Comparison of ENCODE assay signal across 25 mouse cellular contexts in the genomic region with DNA sequence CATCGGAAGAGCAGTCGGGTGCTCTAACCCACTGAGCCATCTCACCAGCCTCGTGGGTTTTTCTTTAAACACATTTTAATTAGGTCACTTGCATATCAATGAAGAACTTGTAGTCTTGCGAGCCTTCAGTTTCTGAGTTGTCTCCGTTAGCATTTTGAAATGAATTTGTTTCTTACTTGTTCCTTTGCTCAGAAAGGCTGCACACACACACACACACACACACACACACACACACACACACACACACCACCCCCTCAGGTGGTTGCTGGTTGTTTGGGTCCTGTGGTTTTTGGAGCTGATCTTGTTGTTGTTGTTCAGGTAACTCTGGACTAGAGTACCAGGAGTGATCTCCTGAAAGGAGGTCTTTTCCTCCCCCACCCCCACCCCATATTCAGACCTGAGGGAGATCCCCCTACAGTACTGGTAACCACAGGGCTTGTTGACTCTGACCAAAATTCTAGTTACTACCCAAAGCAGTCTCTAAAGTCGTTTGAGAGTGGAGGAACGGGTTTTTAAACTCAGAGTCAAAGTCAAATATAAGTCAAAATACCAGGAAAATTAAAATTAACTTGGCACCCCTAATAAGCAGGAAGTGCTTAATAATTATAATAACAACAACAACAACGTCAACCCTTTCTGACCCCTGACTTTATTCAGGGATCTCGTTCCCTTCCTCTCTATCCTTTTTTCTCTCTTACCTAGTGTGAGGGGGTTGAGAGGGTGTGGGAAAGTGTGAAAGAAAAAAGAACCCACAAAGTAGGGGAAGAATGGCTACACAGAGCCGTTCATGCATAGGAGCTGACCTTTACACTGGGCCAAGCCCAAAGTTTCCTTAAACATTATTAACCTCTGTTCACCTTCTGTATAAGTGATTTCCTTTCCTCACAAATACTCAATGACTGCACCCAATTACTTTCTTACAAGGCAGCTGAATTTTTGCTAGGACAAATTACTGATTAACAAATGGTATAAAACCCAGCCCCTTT. TPM values are rescaled to one million over a fixed set of nuclear protein-coding genes. Genes with fewer than 3 reads are reported as not detected.
DNase-seq lines count a peak whose midpoint lies in the region; ATAC-seq and TF ChIP-seq lines count a peak whose summit lies in the region.
"Had no signal": no experiment of that assay in that cellular context is flagged by ENCODE, and none has a peak within 500 bp of the region (broad histone marks: within the 10 kb centered on the region; RNA-seq: fewer than 3 reads in every experiment).

No protein-coding gene starts in this region.

- intact Hi-C loops in heart, postnatal 10 days (cut with DNase I) = no loop called here

- no peaks in the 10 kb centered on the region for H3K36me3 ChIP-seq in kidney, adult 2 months (ENCODE audit: control insufficient read depth, insufficient read depth, low read length)
- no peaks in the 10 kb centered on the region for H3K36me3 ChIP-seq in stomach, embryonic 15.5 days
- H3K36me3 ChIP-seq in midbrain, embryonic 14.5 days (ENCODE audit: control insufficient read depth, insufficient read depth, low read length) = no peaks in the 10 kb centered on the region
- H3K36me3 ChIP-seq: embryonic facial prominence, embryonic 12.5 days; G1E; heart, embryonic 15.5 days; hindbrain, embryonic 10.5 days; midbrain, embryonic 13.5 days had no signal

- no peaks in the 10 kb centered on the region for H3K27me3 ChIP-seq in kidney, adult 2 months (replicated peaks; ENCODE audit: control insufficient read depth, insufficient read depth, low read length)
- H3K27me3 ChIP-seq in stomach, embryonic 15.5 days (replicated peaks) = no peaks in the 10 kb centered on the region
- H3K27me3 ChIP-seq in midbrain, embryonic 14.5 days (ENCODE audit: control insufficient read depth, insufficient read depth, low read length) = no peaks in the 10 kb centered on the region
- H3K27me3 ChIP-seq: embryonic facial prominence, embryonic 12.5 days; forebrain, embryonic 13.5 days; heart, embryonic 15.5 days; midbrain, embryonic 13.5 days had no signal

- H3K27ac ChIP-seq in kidney, adult 2 months (ENCODE audit: insufficient read depth, low read depth, low read length) = 0 out of 2 replicates have a peak overlapping the region, but pooled peaks have one; percentile 38
- 0 out of 2 replicates have a peak overlapping the region, but pooled peaks have one; percentile 2 for H3K27ac ChIP-seq in stomach, embryonic 15.5 days
- no peak overlapping the region for H3K27ac ChIP-seq in midbrain, embryonic 14.5 days (replicated peaks; ENCODE audit: low read depth, low read length)
- H3K27ac ChIP-seq: embryonic facial prominence, embryonic 12.5 days; forebrain, embryonic 13.5 days; heart, embryonic 15.5 days; hindbrain, embryonic 10.5 days; midbrain, embryonic 13.5 days had no signal

- ATAC-seq in CD4-positive, CD25-positive, alpha-beta regulatory T cell, adult 4 months = peak; percentile 66
- no peak for ATAC-seq in stomach, embryonic 15.5 days (ENCODE audit: insufficient read depth, low FRiP score, low read depth)
- no peak for ATAC-seq in midbrain, embryonic 14.5 days (ENCODE audit: low FRiP score, low TSS enrichment)
- ATAC-seq: forebrain, embryonic 13.5 days; midbrain, embryonic 13.5 days had no signal

- H3K4me1 ChIP-seq in kidney, adult 2 months (ENCODE audit: control insufficient read depth, insufficient read depth, low read length) = peaks cover 7% of the 10 kb centered on the region; the same call in 1 of the 2 replicates
- H3K4me1 ChIP-seq in stomach, embryonic 15.5 days = no peaks in the 10 kb centered on the region
- H3K4me1 ChIP-seq in midbrain, embryonic 14.5 days (ENCODE audit: control insufficient read depth, insufficient read depth, low read length) = no peaks in the 10 kb centered on the region
- H3K4me1 ChIP-seq: embryonic facial prominence, embryonic 12.5 days; forebrain, embryonic 13.5 days; hindbrain, embryonic 10.5 days; midbrain, embryonic 13.5 days had no signal

- no peak for TF ChIP-seq CTCF in kidney, adult 2 months (conservative IDR thresholded peaks at IDR 0.05; ENCODE audit: insufficient read depth, insufficient read length, low read depth, low read length)

- H3K9me3 ChIP-seq in stomach, embryonic 15.5 days = no peaks in the 10 kb centered on the region
- no peaks in the 10 kb centered on the region for H3K9me3 ChIP-seq in midbrain, embryonic 14.5 days (ENCODE audit: control insufficient read depth, low read length)
- H3K9me3 ChIP-seq: embryonic facial prominence, embryonic 12.5 days; forebrain, embryonic 13.5 days; G1E; heart, embryonic 15.5 days; hindbrain, embryonic 10.5 days; midbrain, embryonic 13.5 days had no signal

- H3K9ac ChIP-seq in stomach, embryonic 15.5 days = no peak overlapping the region
- H3K9ac ChIP-seq in midbrain, embryonic 14.5 days (replicated peaks; ENCODE audit: low read length) = no peak overlapping the region
- H3K9ac ChIP-seq: embryonic facial prominence, embryonic 12.5 days; forebrain, embryonic 13.5 days; heart, embryonic 15.5 days; midbrain, embryonic 13.5 days had no signal

- no peak overlapping the region for H3K4me2 ChIP-seq in stomach, embryonic 15.5 days
- H3K4me2 ChIP-seq in midbrain, embryonic 14.5 days (ENCODE audit: low read length) = no peak overlapping the region
- H3K4me2 ChIP-seq: embryonic facial prominence, embryonic 12.5 days; forebrain, embryonic 13.5 days; heart, embryonic 15.5 days; liver, embryonic 11.5 days; midbrain, embryonic 13.5 days had no signal

- 29% methylated on average over 10 of the region's 10 CpGs for WGBS in kidney, adult 2 months
- 60% methylated on average over 10 of the region's 10 CpGs for WGBS in stomach, embryonic 15.5 days
- WGBS in midbrain, embryonic 14.5 days = 53% methylated on average over 10 of the region's 10 CpGs

- TF ChIP-seq POLR2A in kidney, adult 2 months (IDR thresholded peaks at IDR 0.05; ENCODE audit: low read depth, low read length) = no peak

- H3K4me3 ChIP-seq in kidney, adult 2 months (ENCODE audit: insufficient read depth, low read depth, low read length) = no peak overlapping the region
- H3K4me3 ChIP-seq in stomach, embryonic 15.5 days (replicated peaks) = no peak overlapping the region
- no peak overlapping the region for H3K4me3 ChIP-seq in midbrain, embryonic 14.5 days (replicated peaks; ENCODE audit: low read depth, low read length)
- H3K4me3 ChIP-seq: embryonic facial prominence, embryonic 12.5 days; erythroblast, embryonic 14.5 days; forebrain, embryonic 13.5 days; heart, embryonic 15.5 days; hindbrain, embryonic 10.5 days; midbrain, embryonic 13.5 days had no signal

- DNase-seq in kidney, adult 2 months = no peak
- DNase-seq in kidney, adult 18-20 months = no peak
- peak; percentile 59 for DNase-seq in R1 (ENCODE audit: low read depth, low spot score)
- no peak for DNase-seq in heart, postnatal 10 days
- no peak for DNase-seq in midbrain, embryonic 14.5 days
- DNase-seq: cerebellum, adult 9-11 months; gastrocnemius, postnatal 14 days; right cerebral cortex, postnatal 25 days; thymus, postnatal 36 days had no signal

RNA-seq across cellular contexts. Expression of gene Slc35a3, which starts 11.2 kb away (rescaled TPM):
- 15.7 and 17.5 TPM in 2 replicates for polyA plus RNA-seq in kidney, adult 2 months (2012; rRNA removed)
- 1 to 10 TPM; 5.8 to 7.1 TPM for polyA plus RNA-seq in CD4-positive, CD25-positive, alpha-beta regulatory T cell, adult 4 months (2017; shearing (Covaris generic))
- polyA plus RNA-seq in stomach, embryonic 15.5 days (2015; fragmentation: Nextera tagmentation; extraction: Ambion mirVana) = 21.5 and 22.3 TPM in 2 replicates
- 10 to 100 TPM; 19.3 to 21.9 TPM for total RNA-seq in heart, postnatal 10 days (2021)
- 7.9 and 8.3 TPM in 2 replicates for polyA plus RNA-seq in midbrain, embryonic 14.5 days (2014; fragmentation: Nextera tagmentation; extraction: Ambion mirVana)

RNA-seq across cellular contexts. Expression of gene Gm43191, which starts 42.7 kb away (rescaled TPM):
- polyA plus RNA-seq in kidney, adult 2 months (2012; rRNA removed) = not detected in 2 replicates
- not detected for polyA plus RNA-seq in CD4-positive, CD25-positive, alpha-beta regulatory T cell, adult 4 months (2017; shearing (Covaris generic))
- polyA plus RNA-seq in stomach, embryonic 15.5 days (2015; fragmentation: Nextera tagmentation; extraction: Ambion mirVana) = 0.61 TPM in 1 of 2 replicates, not detected in the other
- 1 to 10 TPM in 1 of 2 experiments, not detected in 1; 1.6 TPM for total RNA-seq in heart, postnatal 10 days (2021)
- polyA plus RNA-seq in midbrain, embryonic 14.5 days (2014; fragmentation: Nextera tagmentation; extraction: Ambion mirVana) = not detected in 2 replicates
- total RNA-seq: G1E; gastrocnemius, postnatal 14 days; layer of hippocampus, postnatal 10 days; megakaryocyte, adult 5-6 weeks had no signal
- polyA plus RNA-seq: embryonic facial prominence, embryonic 12.5 days; erythroblast, embryonic 14.5 days; forebrain, embryonic 13.5 days; frontal cortex, adult 2 months; G1E; heart, embryonic 15.5 days; hindbrain, embryonic 10.5 days; large intestine, adult 2 months; limb, embryonic 11.5 days; midbrain, embryonic 13.5 days; neural tube, embryonic 14.5 days had no signal
